Mouse (Mus musculus): ENCODE data around the gene Dcps.

- no peak for TF ChIP-seq POLR2A (IDR thresholded peaks at IDR 0.05; ENCODE audit: extremely low read depth, insufficient read depth, low read length)
- no peak for TF ChIP-seq CTCF (IDR thresholded peaks at IDR 0.05; ENCODE audit: low read depth, low read length)
These were observed 12.8 kb upstream of the Dcps start for GRCm38 (mm10) chr9:35188700-35189099.

Measured in liver, adult 2 months (tissue).